Mouse (Mus musculus) ES-Bruce4 (cell line): ENCODE measurements around the gene Cfdp1.

ENCODE experiments used
- CTCF ChIP-seq: IDR thresholded peaks from one replicate; pipeline ENCODE4 v1.8.1; 2011; ENCODE audit warnings: low read depth, low read length
- POLR2A ChIP-seq: IDR thresholded peaks from one replicate; pipeline ENCODE4 v1.8.1; 2011; ENCODE audit warnings: low read length; ENCODE audit not compliant: insufficient read depth

GRCm38 (mm10) chr8:111732004-111732403, 122.1 kb downstream of the Cfdp1 start:
- TF ChIP-seq POLR2A (peak; percentile 29), CTCF (no peak)
